Comparison of ENCODE assay signal across 26 mouse cellular contexts in the genomic region with DNA sequence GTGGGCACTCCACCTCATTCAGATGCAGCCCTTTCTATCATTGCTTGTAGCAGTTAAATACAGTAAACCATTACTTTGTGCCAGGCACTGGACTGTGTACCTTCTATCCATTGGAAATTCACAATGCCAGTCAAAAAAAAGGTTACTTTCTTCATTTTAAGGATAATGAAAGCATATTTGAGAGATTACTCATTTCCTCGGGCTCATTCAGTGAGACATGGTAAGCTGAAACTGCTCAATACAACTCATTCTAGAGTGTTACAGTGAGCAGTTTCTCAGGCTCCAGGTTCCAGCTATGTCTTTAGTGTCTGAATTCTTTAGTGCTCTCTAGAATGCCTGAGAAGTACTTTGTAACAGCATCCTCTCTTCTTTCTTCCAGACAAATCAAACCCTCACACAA.
"Had no signal": no experiment of that assay in that cellular context is flagged by ENCODE, and none has a peak within 500 bp of the region (broad histone marks: within the 10 kb centered on the region; RNA-seq: fewer than 3 reads in every experiment).

No protein-coding gene starts in this region.

- ATAC-seq: hindbrain, postnatal 0 days; intestine, embryonic 16.5 days had no signal

- H3K27ac ChIP-seq: heart, adult 2 months; heart, embryonic 13.5 days; heart, embryonic 15.5 days; hindbrain, embryonic 13.5 days; hindbrain, embryonic 15.5 days; hindbrain, postnatal 0 days; layer of hippocampus, adult 2 months; left cerebral cortex, adult 2 months; limb, embryonic 10.5 days; limb, embryonic 12.5 days; liver, embryonic 13.5 days had no signal

- H3K9me3 ChIP-seq: heart, embryonic 13.5 days; heart, embryonic 15.5 days; hindbrain, embryonic 13.5 days; hindbrain, embryonic 15.5 days; limb, embryonic 10.5 days; limb, embryonic 12.5 days; liver, embryonic 13.5 days had no signal

- H3K27me3 ChIP-seq: heart, embryonic 13.5 days; heart, embryonic 15.5 days; hindbrain, embryonic 13.5 days; hindbrain, embryonic 15.5 days; limb, embryonic 12.5 days; liver, embryonic 13.5 days had no signal

- H3K4me1 ChIP-seq: heart, embryonic 13.5 days; heart, embryonic 15.5 days; hindbrain, embryonic 13.5 days; hindbrain, embryonic 15.5 days; limb, embryonic 10.5 days; limb, embryonic 12.5 days; liver, embryonic 13.5 days had no signal

- H3K36me3 ChIP-seq: heart, embryonic 13.5 days; heart, embryonic 15.5 days; hindbrain, embryonic 13.5 days; hindbrain, embryonic 15.5 days; limb, embryonic 10.5 days; limb, embryonic 12.5 days; liver, embryonic 13.5 days had no signal

- DNase-seq: gastrocnemius, postnatal 14 days; gastrocnemius, postnatal 36 days; heart, adult 11 months; heart, adult 2 months; heart, postnatal 14 days; heart, postnatal 36 days; kidney, adult 11 months; kidney, adult 2 months; kidney, adult 9 months; kidney, postnatal 10 days; kidney, postnatal 25 days; kidney, postnatal 4 days; liver; liver, embryonic 13.5 days had no signal

- H3K4me3 ChIP-seq: heart, adult 2 months; heart, embryonic 13.5 days; heart, embryonic 15.5 days; hindbrain, embryonic 13.5 days; hindbrain, embryonic 15.5 days; layer of hippocampus, adult 2 months; left cerebral cortex, adult 2 months; limb, embryonic 10.5 days; limb, embryonic 12.5 days; liver, embryonic 13.5 days had no signal

- H3K9ac ChIP-seq: heart, embryonic 13.5 days; heart, embryonic 15.5 days; hindbrain, embryonic 13.5 days; hindbrain, embryonic 15.5 days; limb, embryonic 12.5 days; liver, embryonic 13.5 days had no signal

- H3K4me2 ChIP-seq: heart, embryonic 11.5 days; heart, embryonic 13.5 days; heart, embryonic 15.5 days; hindbrain, embryonic 13.5 days; hindbrain, embryonic 15.5 days; limb, embryonic 12.5 days; liver, embryonic 11.5 days; liver, embryonic 13.5 days had no signal
